Mouse (Mus musculus): ENCODE measurements around the gene Fchsd2. TPM values are rescaled to one million over a fixed set of nuclear protein-coding genes. Genes with fewer than 3 reads are reported as not detected.
A peak's percentile ranks its signal among the peaks of the same experiment; 100 is the strongest.

Fchsd2 gene
- polyA plus RNA-seq, 1 experiment from 2014 or later: 20.1 TPM

DNA sequence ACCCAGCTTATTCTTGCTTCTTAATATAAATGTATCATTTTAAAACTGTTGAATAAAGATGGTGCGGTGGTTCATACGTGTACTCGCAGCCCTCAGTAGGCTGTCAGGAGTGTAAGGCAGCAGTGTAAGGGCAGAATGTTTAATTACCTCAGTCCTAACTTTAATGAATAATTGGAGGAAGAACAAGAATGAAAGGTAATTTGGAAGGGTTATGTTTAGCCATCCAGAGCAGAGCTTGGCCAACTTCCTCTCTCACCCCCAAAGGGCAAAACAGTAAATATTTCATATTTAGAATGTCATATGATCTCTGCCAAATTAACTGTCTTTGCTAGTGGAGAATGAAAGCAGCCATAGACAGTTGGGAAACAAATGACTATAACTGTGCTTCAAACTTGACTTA, 62.6 kb downstream of the Fchsd2 start:
- no peak overlapping the region for H3K27ac ChIP-seq (ENCODE audit: low read depth, low read length)
- no peaks in the 10 kb centered on the region for H3K9me3 ChIP-seq (ENCODE audit: control insufficient read depth)
- H3K27me3 ChIP-seq (replicated peaks; ENCODE audit: control insufficient read depth, insufficient read depth, low read length): no peaks in the 10 kb centered on the region
- no peak for TF ChIP-seq CTCF (IDR thresholded peaks at IDR 0.05; ENCODE audit: low read depth)
- no peak overlapping the region for H3K9ac ChIP-seq (ENCODE audit: low read depth, low read length)
- WGBS: 94% methylated on average over 3 of the region's 3 CpGs
- H3K4me2 ChIP-seq (replicated peaks; ENCODE audit: low read depth): no peak overlapping the region
- H3K4me3 ChIP-seq (ENCODE audit: low read depth, low read length): no peak overlapping the region
- H3K4me1 ChIP-seq (replicated peaks; ENCODE audit: control insufficient read depth, insufficient read depth, low read length): no peaks in the 10 kb centered on the region
- no peak for ATAC-seq
- H3K36me3 ChIP-seq (ENCODE audit: control insufficient read depth, insufficient read depth): no peaks in the 10 kb centered on the region

GRCm38 (mm10) chr7:101160266-101160665, 67.6 kb downstream of the Fchsd2 start:
- no peak for TF ChIP-seq CTCF (IDR thresholded peaks at IDR 0.05; ENCODE audit: low read depth)
- H3K36me3 ChIP-seq (ENCODE audit: control insufficient read depth, insufficient read depth): no peaks in the 10 kb centered on the region
- 67% methylated on average over 2 of the region's 2 CpGs for WGBS
- no peak for ATAC-seq
- H3K4me2 ChIP-seq (replicated peaks; ENCODE audit: low read depth): no peak overlapping the region
- no peak overlapping the region for H3K4me3 ChIP-seq (ENCODE audit: low read depth, low read length)
- H3K27ac ChIP-seq (ENCODE audit: low read depth, low read length): no peak overlapping the region
- no peaks in the 10 kb centered on the region for H3K4me1 ChIP-seq (replicated peaks; ENCODE audit: control insufficient read depth, insufficient read depth, low read length)
- no peaks in the 10 kb centered on the region for H3K27me3 ChIP-seq (replicated peaks; ENCODE audit: control insufficient read depth, insufficient read depth, low read length)
- no peaks in the 10 kb centered on the region for H3K9me3 ChIP-seq (ENCODE audit: control insufficient read depth)
- H3K9ac ChIP-seq (ENCODE audit: low read depth, low read length): no peak overlapping the region

DNA sequence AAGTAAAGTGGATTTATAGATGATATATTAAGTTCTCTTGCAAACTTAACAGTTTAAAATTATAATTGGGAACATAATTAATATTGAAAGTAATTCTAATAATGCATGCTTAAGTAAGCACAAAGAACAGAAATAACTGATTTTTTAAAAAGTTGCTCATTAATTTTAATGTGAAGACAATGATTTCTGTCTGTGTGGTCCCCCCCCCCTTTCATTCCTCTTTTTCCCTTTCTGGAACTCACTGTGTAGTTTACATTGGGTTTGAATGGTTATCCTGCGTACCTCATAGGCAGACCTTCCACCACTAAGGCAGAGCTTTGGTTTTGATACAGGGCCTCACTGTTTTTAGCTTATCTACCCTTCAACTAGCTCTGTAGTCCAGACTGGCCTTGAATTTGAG, 70.1 kb downstream of the Fchsd2 start:
- H3K9ac ChIP-seq (ENCODE audit: low read depth, low read length): no peak overlapping the region
- no peaks in the 10 kb centered on the region for H3K27me3 ChIP-seq (replicated peaks; ENCODE audit: control insufficient read depth, insufficient read depth, low read length)
- H3K4me1 ChIP-seq (replicated peaks; ENCODE audit: control insufficient read depth, insufficient read depth, low read length): 0 out of 2 replicates have a peak, but pooled peaks cover 3% of the 10 kb centered on the region
- no peaks in the 10 kb centered on the region for H3K36me3 ChIP-seq (ENCODE audit: control insufficient read depth, insufficient read depth)
- no peak for TF ChIP-seq CTCF (IDR thresholded peaks at IDR 0.05; ENCODE audit: low read depth)
- no peak overlapping the region for H3K4me2 ChIP-seq (replicated peaks; ENCODE audit: low read depth)
- WGBS: 79% methylated on average over 1 of the region's 1 CpGs
- H3K27ac ChIP-seq (ENCODE audit: low read depth, low read length): no peak overlapping the region
- H3K9me3 ChIP-seq (ENCODE audit: control insufficient read depth): no peaks in the 10 kb centered on the region
- no peak overlapping the region for H3K4me3 ChIP-seq (ENCODE audit: low read depth, low read length)
- ATAC-seq: no peak

DNA sequence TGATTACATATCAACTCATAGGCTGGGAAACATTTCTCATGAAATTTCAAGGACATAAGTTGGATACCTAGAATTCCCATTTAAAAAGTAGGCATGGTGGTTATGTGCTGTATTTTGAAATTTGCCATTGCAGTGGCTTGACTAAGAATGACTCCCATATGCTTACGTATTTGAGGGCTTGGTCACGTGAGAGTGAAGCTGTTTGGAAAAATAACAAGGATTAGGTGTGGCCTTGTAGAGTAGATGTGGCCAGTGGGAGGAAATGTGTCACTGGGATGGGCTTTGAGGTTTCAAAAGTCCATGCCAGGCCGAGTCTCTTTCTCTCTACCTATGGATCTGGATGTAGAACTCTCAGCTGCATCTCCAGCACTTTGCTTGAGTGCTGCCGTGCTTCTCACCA, 71.2 kb downstream of the Fchsd2 start:
- no peak overlapping the region for H3K4me3 ChIP-seq (ENCODE audit: low read depth, low read length)
- no peak overlapping the region for H3K27ac ChIP-seq (ENCODE audit: low read depth, low read length)
- H3K9ac ChIP-seq (ENCODE audit: low read depth, low read length): no peak overlapping the region
- no peak for ATAC-seq
- TF ChIP-seq CTCF (IDR thresholded peaks at IDR 0.05; ENCODE audit: low read depth): no peak
- WGBS: 64% methylated on average over 4 of the region's 4 CpGs
- H3K4me1 ChIP-seq (replicated peaks; ENCODE audit: control insufficient read depth, insufficient read depth, low read length): 0 out of 2 replicates have a peak, but pooled peaks cover 3% of the 10 kb centered on the region
- H3K4me2 ChIP-seq (replicated peaks; ENCODE audit: low read depth): no peak overlapping the region
- no peaks in the 10 kb centered on the region for H3K27me3 ChIP-seq (replicated peaks; ENCODE audit: control insufficient read depth, insufficient read depth, low read length)
- H3K9me3 ChIP-seq (ENCODE audit: control insufficient read depth): no peaks in the 10 kb centered on the region
- H3K36me3 ChIP-seq (ENCODE audit: control insufficient read depth, insufficient read depth): no peaks in the 10 kb centered on the region

DNA sequence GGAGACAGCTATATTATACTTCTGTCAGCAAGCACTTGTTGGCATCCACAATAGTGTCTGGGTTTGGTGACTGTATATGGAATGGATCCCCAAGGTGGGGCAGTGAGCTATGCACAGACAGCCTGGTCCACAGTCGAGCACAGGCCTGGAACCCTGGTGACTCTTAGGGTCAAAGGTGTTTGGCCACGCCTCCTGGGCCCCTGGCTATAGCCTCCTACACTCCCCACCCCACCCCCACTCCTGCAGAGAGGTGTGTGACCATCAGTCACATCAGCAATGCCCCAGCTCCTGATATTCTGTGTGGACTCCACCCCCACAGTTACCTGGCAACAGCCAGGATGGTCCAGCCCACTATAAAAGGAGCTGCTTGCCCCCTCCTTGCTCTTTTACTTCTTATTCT, 73.9 kb downstream of the Fchsd2 start:
- 0 out of 2 replicates have a peak, but pooled peaks have one; percentile 36 for ATAC-seq
- Histone ChIP-seq H3K9ac (ENCODE audit: low read depth, low read length) (no peak overlapping the region), H3K9me3 (ENCODE audit: control insufficient read depth) (no peaks in the 10 kb centered on the region), H3K4me3 (ENCODE audit: low read depth, low read length) (no peak overlapping the region), H3K27me3 (replicated peaks; ENCODE audit: control insufficient read depth, insufficient read depth, low read length) (no peaks in the 10 kb centered on the region), H3K4me1 (replicated peaks; ENCODE audit: control insufficient read depth, insufficient read depth, low read length) (0 out of 2 replicates have a peak, but pooled peaks cover 3% of the 10 kb centered on the region), H3K4me2 (replicated peaks; ENCODE audit: low read depth) (no peak overlapping the region), H3K27ac (ENCODE audit: low read depth, low read length) (no peak overlapping the region), H3K36me3 (ENCODE audit: control insufficient read depth, insufficient read depth) (no peaks in the 10 kb centered on the region)
- WGBS: 33% methylated on average over 2 of the region's 2 CpGs
- no peak for TF ChIP-seq CTCF (IDR thresholded peaks at IDR 0.05; ENCODE audit: low read depth)

- H3K4me2 ChIP-seq (replicated peaks; ENCODE audit: low read depth): no peak overlapping the region
- no peak for TF ChIP-seq CTCF (IDR thresholded peaks at IDR 0.05; ENCODE audit: low read depth)
- H3K4me3 ChIP-seq (ENCODE audit: low read depth, low read length): no peak overlapping the region
- H3K36me3 ChIP-seq (ENCODE audit: control insufficient read depth, insufficient read depth): no peaks in the 10 kb centered on the region
- H3K27ac ChIP-seq (ENCODE audit: low read depth, low read length): no peak overlapping the region
- ATAC-seq: no peak
- no peaks in the 10 kb centered on the region for H3K27me3 ChIP-seq (replicated peaks; ENCODE audit: control insufficient read depth, insufficient read depth, low read length)
- 0 out of 2 replicates have a peak, but pooled peaks cover 3% of the 10 kb centered on the region for H3K4me1 ChIP-seq (replicated peaks; ENCODE audit: control insufficient read depth, insufficient read depth, low read length)
- no peak overlapping the region for H3K9ac ChIP-seq (ENCODE audit: low read depth, low read length)
- 44% methylated on average over 3 of the region's 3 CpGs for WGBS
- H3K9me3 ChIP-seq (ENCODE audit: control insufficient read depth): no peaks in the 10 kb centered on the region
Measured at GRCm38 (mm10) chr7:101170482-101170881, 77.8 kb downstream of the Fchsd2 start.

GRCm38 (mm10) chr7:101171002-101171401, 78.3 kb downstream of the Fchsd2 start:
- no peaks in the 10 kb centered on the region for H3K27me3 ChIP-seq (replicated peaks; ENCODE audit: control insufficient read depth, insufficient read depth, low read length)
- 83% methylated on average over 1 of the region's 1 CpGs for WGBS
- H3K4me2 ChIP-seq (replicated peaks; ENCODE audit: low read depth): no peak overlapping the region
- H3K27ac ChIP-seq (ENCODE audit: low read depth, low read length): no peak overlapping the region
- no peak for ATAC-seq
- TF ChIP-seq CTCF (IDR thresholded peaks at IDR 0.05; ENCODE audit: low read depth): no peak
- no peaks in the 10 kb centered on the region for H3K36me3 ChIP-seq (ENCODE audit: control insufficient read depth, insufficient read depth)
- H3K4me3 ChIP-seq (ENCODE audit: low read depth, low read length): no peak overlapping the region
- H3K9me3 ChIP-seq (ENCODE audit: control insufficient read depth): no peaks in the 10 kb centered on the region
- no peak overlapping the region for H3K9ac ChIP-seq (ENCODE audit: low read depth, low read length)
- H3K4me1 ChIP-seq (replicated peaks; ENCODE audit: control insufficient read depth, insufficient read depth, low read length): 0 out of 2 replicates have a peak, but pooled peaks cover 3% of the 10 kb centered on the region

All from intestine, postnatal 0 days (tissue).